Mouse (Mus musculus) kidney, adult 11 months (tissue): ENCODE results near the gene Med20.
"Not testable (repeated sequence)": the region's sequence is repeated elsewhere in the genome, so short reads cannot be mapped to it uniquely, and the experiment has no call there.

Experiments
- DNase-seq: peaks from one replicate; pipeline ENCODE4 v3.0.0; 2022

Med20 gene

DNA sequence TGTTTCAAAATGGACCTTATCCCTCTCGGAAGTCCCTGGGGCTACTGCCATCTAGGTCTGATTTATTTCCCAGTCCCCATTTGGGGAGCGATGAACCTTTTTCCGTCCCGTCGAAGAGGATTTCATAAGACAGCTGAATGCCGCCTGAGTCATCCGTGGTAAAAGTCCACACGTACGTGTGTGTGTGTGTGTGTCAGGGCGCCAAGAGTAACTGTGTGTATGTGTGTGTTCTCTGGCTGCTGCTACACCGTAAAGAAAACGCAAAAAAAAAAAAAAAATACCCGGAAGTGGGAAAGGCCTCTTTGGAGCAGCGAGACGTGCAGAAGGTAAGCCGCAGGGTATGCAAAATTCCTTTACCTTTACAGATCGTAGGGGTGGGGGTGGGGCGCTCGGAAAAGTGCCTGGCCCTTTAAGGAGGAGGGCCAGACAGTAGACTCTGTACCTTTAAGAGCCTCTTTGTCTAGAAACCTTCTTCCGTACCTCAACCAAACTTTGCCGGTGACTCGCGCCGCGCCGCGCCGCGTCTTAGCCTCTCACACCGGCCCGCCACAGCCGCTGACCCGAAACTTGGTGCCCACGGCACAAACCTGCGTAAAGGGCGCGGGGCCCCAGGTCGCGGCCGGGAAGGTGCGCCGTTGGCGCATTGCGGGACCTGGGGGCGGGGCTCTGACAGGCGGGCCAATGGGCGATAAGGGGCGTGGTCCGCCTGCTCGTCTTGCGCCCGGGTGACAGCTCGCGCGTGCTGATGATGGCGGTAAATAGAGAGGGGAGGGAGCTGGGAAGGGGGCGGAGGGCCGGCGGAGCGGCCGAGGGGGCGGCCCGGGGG is 17.7 kb downstream of the Med20 start:
- peak; percentile 94 for DNase-seq

DNA sequence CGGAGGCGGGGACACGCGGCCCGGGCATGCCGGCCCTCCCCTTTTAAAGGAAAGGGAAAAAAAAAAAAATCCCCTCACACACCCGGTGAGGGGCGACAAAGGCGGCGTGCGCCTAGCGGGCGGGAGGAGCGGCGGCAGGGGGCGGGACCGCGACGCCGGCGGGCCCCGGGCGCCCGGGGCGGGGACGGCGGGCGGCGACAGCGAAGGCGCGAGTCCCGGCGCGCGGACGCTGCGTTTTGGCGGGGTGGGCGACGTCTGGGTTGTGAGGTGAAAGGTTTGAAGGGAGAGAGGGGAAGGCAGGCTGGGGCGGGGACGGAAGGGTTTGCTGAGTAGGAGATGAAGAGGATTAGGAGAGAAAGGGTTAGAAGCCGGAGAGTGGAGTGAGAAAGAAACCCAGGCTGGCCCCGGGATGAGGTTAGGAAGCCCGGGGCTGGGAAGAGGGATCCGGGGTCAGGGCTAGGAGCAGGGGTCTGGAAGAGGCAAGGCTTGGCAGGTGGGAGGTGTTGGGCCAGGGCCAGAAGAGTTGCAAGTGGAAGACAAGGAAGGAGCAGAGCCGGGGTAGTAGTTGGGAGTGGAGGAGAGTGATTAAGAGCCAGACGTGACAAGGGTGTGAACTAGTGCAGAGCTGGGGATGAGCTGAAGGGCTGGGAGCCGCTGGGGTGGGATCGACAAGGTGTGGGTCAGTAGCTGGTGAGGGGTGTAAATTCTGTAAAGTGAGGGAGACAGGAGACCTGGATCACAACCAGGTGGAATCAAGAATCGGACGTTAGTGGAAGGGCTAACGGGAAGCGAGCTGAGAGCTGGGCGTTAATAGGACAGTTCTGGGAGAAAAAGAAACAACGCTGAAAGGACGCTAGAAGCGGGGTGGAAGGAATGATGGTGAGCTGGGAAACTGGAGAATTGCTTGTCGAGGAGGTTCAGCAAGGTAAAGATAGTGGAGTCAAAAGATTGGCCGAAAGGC is 18.6 kb downstream of the Med20 start:
- DNase-seq: peak; percentile 41

DNA sequence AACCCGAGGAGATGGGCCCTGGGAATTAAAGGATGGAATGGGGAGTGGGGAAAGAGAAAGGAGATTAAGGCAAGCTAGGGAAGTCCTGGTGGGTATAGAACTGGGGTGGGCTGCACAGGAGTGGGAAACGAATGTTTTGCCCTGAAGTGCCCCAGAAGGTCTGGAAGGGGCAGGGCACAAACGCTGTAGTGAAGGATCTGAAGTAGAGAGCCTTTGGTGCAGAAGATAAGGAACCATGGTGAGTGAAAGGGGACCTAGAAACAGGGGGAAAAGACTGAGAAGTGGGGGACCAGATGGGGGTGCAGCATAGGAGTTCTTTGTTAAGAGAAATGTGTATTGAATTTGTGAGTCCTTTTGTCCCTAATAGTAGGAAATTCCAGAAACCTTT is 19.3 kb downstream of the Med20 start, which contains the start of gene Usp49:
Gene Usp49 (plus strand): TSS at position 13 of the 388 bp plus-strand sequence.
- no peak for DNase-seq

DNA sequence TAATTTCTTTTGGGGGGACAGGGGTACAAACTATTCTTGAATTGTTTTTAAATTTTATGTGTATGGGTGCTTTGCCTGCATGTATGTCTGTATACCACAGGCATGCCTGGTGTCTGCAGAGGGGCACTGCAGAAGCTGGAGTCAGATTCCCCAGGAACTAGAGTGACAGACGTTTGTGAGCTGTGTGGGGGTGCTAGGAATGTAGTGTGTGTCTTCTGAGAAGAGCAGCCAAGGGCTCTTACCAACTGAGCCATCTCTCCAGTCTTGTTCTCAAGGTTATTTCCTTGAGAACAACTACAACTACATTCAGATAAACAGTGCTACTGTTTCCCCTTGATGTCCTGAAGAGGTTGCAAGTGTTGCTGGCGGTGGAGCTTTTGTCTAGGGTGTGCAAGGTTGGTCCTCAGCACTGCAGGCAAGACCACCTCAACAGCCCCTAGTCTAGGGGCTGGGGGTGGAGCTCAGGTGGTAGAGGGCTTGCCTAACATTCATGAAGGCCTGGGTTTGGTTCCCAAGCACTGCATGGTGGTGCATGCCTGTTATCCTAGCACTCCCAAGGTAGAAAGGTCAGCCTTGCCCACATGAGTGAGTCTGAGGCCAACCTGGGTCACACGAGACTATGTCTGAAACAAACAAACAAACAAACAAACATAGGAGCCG is 20.9 kb downstream of the Med20 start:
- DNase-seq: no peak

DNA sequence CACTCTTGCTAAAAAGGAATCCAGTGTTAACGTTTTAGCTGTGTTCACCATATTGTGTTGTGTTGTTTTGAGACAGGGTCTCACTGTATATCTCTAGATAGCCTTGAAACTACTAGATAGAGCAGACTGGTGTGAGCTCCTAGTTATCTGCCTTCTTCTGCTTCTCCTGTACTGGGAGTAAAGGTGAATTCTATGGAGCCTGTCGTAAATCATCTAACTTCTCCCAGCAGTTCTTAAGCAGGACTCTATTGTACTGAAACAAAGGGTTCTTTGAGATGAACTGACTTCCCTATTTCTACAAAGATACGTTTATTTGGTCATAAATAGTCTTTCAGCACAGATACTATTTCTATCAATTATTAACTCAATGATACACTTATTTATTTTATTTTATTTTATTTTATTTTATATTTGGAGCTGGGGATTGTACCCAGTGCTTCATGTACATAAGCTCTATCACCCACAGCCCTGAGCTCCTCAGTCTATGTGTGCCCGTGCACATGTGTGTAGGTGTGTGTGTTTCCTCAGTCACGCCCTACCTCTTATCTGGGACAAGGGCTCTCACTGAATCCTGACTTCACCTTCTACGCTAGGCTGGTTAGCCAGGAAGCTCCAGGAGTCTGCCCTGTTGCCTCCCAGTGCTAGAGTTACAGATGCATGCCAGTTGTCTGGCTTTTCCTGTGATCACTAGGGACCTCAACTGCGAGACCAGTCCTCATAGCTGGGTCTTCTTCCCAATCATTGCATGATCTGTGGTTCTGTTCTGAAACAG is 22.8 kb downstream of the Med20 start:
- DNase-seq: no peak

DNA sequence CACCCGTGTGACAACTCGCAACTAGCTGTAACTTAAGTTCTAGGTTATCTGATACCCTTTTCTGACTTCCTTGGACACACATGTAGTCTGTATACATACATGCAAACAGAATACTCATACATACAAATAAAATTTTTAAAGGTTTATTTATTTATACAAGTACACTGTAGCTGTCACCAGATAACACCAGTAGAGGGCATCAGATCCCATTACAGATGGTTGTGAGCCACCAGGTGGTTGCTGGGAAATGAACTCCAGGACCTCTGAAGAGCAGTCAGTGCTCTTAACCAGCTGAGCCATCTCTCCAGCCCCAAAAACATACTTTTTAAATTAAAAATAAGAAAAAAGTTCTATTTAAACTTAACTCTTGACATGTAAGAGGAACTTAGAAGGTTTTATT is 31.6 kb downstream of the Med20 start:
- no peak for DNase-seq

DNA sequence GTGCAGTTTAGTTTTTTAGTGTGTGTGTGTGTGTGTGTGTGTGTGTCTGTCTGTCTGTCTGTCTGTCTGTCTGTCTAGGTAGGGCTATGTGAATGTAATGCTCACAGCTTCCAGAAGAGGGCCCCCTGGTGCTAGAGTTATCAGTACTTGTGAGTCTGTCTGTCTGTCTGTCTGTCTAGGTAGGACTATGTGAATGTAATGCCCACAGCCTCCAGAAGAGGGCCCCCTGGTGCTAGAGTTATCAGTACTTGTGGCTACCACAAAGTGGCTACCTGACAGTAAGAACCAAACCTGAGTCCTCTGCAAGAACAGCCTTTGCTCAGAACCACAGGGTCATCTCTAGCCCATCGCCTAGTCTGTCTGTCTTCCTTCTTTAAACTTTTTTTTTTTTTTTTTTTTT is 35.3 kb downstream of the Med20 start:
- peak; percentile 76 for DNase-seq

DNA sequence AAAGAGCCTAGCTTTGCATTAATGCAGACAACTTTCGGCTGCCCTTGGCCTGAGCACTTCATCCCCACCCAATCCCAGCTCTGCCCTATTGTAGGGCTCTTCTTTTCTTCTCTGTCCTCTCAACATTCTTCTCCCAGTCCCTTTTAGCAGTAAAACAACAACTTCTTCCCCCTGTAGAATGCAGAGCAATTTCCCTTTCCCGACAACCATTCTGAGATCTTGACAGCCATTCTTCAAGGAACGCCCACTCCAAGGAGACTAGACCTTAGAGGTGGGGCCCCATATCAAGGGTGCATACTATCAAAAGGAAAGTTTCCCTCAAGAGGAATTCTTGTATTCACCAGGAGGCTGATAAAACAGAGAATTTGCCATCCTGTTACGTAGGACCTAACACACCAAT is 37.6 kb downstream of the Med20 start:
- DNase-seq: no peak

DNA sequence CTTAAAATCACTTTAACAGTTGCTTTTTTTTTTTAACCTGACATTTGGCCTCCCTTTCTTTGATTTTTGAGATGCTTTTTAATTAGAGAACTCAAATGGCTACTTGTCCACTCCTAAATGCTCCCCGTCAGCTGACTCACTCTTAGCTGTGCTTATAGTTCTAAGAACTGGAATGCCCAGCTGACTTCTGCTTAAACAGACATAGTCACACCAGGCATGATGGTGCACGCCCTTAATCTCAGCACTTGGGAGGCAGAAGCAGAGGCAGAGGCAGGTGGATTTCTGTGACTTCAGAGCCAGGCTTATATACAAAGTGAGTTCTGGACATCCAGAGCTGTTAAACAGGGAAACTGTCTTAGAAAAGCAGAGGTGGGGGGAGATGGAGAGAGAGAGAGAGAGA is 40.6 kb downstream of the Med20 start:
- DNase-seq: no peak

DNA sequence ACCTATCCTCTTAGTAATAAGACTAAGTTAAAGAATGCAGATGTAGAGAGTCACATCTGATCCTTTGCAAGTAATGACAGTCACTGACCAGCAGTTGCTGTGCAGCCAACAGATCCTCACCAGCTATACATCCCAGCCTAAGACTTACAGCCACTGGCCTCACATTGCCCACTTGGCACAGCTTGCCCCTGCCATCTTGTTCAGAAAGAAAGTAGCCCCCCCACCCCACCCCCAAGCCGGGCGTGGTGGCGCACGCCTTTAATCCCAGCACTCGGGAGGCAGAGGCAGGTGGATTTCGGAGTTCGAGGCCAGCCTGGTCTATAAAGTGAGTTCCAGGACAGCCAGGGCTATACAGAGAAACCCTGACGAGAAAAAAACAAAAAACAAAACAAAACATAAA is 43.0 kb downstream of the Med20 start:
- not testable (repeated sequence) for DNase-seq

DNA sequence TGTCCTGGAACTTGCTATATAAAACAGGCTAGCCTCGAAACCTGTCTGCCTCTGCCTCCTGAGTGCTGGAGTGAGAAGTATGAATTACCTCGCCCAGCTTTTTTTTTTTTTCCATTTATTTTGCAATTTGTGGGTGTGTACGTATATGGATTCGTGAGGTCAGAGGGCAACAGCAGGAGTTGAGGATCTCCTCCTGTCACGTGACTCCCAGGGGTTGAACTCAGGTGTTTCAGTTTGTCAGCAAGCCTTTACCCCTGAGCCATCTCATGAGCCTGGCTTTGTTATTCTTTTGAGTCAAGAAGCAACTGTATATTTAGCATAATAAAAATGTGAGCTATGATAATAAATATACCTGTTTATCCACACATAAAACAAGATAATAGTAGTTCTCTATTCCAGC is 44.3 kb downstream of the Med20 start:
- DNase-seq: no peak

DNA sequence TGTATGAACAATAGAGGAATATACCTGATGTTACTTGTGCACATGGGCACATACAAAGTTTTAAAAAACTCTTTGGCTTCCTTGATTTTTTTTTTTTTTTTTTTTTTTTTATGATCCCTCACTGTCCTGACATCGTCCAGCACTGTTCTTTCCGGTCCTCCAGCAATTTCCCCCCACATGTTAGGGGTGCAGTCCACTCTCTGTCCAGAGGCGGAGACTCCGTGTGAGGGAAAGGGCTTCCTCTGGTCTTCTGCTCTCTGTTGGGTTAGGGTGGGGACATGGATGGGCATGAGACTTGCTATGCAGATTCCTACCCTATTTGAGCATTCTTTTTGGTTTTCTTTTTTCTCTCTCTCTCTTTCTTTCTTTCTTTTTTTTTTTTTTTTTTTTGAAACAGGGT is 46.5 kb downstream of the Med20 start:
- no peak for DNase-seq

DNA sequence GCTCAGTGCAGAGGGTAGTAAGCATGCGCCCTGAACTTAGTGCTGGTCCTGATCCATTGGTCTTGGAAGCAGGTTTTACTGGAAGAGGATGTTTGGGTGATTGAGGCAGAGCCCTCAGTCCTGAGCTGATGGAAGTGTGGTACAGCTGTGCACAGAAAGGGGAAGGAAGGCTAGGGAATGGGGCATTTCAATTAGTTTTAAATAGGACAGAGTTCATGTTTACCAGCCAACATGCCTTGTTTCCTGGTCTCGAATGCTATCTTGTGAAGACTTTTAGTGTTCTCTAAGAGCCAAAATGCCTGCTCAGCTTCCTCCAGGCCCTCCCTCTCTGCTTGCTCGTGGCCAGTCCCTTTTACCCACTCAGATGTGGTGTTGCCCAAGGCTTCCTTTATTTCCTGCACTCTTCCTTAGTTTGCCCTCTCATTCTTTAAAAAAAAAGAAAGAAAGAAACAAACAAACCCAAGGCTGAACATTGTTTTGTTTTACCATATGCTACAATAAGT is 47.4 kb downstream of the Med20 start:
- DNase-seq: no peak

DNA sequence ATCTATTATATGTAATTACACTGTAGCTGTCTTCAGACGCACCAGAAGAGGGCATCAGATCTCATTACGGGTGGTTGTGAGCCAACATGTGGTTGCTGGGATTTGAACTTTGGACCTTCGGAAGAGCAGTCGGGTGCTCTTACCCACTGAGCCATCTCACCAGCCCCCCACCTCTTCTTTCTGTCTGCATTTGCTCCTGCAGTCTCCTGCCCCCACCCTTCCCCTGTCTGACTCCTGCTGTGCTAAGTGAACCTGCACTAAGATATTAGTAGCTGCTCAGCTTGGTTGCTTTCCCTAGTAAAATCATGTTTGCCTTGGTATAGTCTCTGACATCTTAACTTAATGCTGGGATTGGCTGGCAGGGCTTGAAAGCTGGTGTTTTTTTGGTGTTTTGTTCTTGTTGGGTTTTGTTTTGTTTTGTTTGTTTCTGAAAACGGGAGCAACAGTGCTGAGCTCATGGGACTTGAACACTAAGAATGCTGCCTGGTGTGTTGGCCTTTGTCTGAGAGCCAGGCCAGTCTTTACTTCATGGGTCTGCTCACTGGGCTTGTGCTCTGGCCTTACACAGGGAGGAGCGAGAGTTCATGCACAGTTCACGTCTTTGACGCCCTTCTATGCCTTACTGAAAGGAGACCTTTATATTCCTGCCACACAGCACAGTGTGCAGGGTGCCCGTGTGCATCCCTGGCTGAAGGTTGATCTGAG is 51.8 kb downstream of the Med20 start:
- no peak for DNase-seq

DNA sequence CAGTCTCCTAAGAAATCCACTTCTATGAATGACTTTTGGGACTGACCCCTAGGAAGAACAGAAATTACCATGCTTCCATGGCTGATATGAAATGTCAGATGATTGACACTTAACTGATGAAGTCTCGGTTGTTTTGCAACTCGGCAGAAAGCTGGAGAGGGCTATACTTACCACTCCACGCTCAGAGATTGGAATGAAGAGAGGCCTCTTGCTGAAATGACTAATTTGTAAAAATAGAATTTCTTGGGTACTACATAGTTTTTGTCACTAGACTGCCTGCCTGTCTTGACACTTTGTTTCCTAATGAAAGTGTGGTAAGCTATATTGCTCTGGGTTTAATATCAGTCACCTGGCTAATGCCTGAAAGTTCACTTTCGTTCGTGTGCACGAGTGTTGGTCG is 53.1 kb downstream of the Med20 start:
- DNase-seq: no peak

DNA sequence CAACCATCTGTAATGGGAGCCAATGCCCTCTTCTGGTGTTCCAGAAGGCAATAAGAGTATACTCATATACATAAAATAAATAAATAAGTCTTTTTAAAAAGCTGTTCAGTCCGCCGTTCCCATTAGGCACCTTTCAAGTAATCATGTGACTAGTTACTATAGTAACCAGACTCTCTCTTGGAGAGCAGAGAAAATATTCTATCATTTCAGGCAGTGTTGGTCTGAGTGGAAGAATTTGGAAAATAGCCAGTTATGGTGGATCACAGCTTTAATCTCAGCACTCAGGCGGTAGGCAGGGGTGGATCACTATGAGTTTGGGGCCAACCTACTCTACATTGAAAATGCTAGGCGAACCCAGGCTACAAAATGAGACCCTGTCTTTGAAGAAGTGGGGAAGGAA is 57.8 kb downstream of the Med20 start:
- DNase-seq: no peak

DNA sequence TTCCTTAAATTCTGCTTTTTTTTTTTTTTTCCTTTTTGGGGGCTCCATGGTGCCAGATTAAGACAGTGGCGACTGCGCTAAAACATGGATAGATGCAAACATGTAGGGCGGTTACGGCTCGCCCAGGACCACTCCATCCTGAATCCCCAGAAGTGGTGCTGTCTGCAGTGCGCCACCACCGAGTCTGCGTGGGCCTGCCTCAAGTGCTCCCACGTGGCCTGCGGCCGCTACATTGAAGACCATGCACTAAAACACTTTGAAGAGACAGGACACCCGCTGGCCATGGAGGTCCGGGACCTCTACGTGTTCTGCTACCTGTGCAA is 60.6 kb downstream of the Med20 start:
- DNase-seq: no peak

DNA sequence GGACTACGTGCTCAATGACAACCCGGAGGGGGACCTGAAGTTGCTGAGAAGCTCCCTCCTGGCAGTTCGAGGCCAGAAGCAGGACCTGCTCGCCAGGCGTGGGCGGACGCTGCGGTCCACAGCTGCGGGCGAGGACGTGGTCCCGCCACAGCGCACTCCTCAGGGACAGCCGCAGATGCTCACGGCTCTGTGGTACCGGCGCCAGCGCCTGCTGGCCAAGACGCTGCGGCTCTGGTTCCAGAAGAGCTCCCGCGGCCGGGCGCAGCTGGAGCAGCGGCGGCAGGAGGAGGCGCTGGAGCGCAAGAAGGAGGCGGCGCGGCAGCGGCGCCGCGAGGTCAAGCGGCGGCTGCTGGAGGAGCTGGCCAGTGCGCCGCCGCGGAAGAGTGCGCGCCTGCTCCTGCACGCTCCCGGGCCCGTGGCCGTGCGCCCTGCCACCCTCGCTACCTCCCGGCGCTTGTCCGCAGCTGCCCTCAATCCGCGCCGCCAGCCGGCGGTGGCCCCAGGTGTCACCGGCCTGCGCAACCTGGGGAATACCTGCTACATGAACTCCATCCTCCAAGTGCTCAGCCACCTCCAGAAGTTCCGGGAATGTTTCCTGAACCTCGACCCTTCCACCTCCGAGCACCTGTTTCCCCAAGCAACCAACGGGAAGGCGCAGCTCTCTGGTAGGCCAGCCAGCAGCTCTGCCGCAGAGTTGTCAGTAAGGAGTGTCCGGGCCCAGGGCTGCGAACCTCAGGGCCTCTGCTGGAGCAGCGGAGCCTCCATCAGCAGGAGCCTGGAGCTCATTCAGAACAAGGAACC is 61.1 kb downstream of the Med20 start:
- peak; percentile 64 for DNase-seq
